Mouse (Mus musculus): ENCODE measurements around the gene Csad.

Gene Csad

GRCm38 (mm10) chr15:102204674-102205505 lies at the start of gene Csad:
Csad (minus strand) TSS chr15:102204724.
- peak; percentile 17 for DNase-seq (ENCODE audit: low read depth)

- no peak for DNase-seq (ENCODE audit: low read depth)
Observed at GRCm38 (mm10) chr15:102250521-102250920, 46.0 kb upstream of the Csad start.

GRCm38 (mm10) chr15:102249967-102250366 lies 45.4 kb upstream of the Csad start:
- DNase-seq (ENCODE audit: low read depth): no peak

- no peak for DNase-seq (ENCODE audit: low read depth)
Observed at GRCm38 (mm10) chr15:102249251-102249691, 44.7 kb upstream of the Csad start.

GRCm38 (mm10) chr15:102248812-102249191 lies 44.3 kb upstream of the Csad start:
- no peak for DNase-seq (ENCODE audit: low read depth)

- DNase-seq (ENCODE audit: low read depth): no peak
Observed at GRCm38 (mm10) chr15:102248131-102248811, 43.7 kb upstream of the Csad start.

GRCm38 (mm10) chr15:102247252-102248130 lies 43.0 kb upstream of the Csad start:
- no peak for DNase-seq (ENCODE audit: low read depth)

GRCm38 (mm10) chr15:102246866-102247251 lies 42.3 kb upstream of the Csad start:
- peak; percentile 86 for DNase-seq (ENCODE audit: low read depth)

- DNase-seq (ENCODE audit: low read depth): peak; percentile 90
Observed at GRCm38 (mm10) chr15:102245891-102246741, 41.6 kb upstream of the Csad start.

- no peak for DNase-seq (ENCODE audit: low read depth)
Observed at GRCm38 (mm10) chr15:102245461-102245881, 40.9 kb upstream of the Csad start.

GRCm38 (mm10) chr15:102244306-102245191 lies 40.0 kb upstream of the Csad start:
- DNase-seq (ENCODE audit: low read depth): no peak

- DNase-seq (ENCODE audit: low read depth): no peak
Observed at GRCm38 (mm10) chr15:102243229-102244190, 39.0 kb upstream of the Csad start.

GRCm38 (mm10) chr15:102242404-102243228 lies 38.1 kb upstream of the Csad start:
- DNase-seq (ENCODE audit: low read depth): no peak

GRCm38 (mm10) chr15:102240607-102241006 lies 36.1 kb upstream of the Csad start:
- DNase-seq (ENCODE audit: low read depth): no peak

- DNase-seq (ENCODE audit: low read depth): no peak
Observed at GRCm38 (mm10) chr15:102239851-102240250, 35.3 kb upstream of the Csad start.

- peak; percentile 86 for DNase-seq (ENCODE audit: low read depth)
Observed at GRCm38 (mm10) chr15:102239260-102239590, 34.7 kb upstream of the Csad start.

- no peak for DNase-seq (ENCODE audit: low read depth)
Observed at GRCm38 (mm10) chr15:102238543-102239259, 34.2 kb upstream of the Csad start.

Data from naive thymus-derived CD4-positive, alpha-beta T cell, adult 2 months (primary cell).